In the genomic region with DNA sequence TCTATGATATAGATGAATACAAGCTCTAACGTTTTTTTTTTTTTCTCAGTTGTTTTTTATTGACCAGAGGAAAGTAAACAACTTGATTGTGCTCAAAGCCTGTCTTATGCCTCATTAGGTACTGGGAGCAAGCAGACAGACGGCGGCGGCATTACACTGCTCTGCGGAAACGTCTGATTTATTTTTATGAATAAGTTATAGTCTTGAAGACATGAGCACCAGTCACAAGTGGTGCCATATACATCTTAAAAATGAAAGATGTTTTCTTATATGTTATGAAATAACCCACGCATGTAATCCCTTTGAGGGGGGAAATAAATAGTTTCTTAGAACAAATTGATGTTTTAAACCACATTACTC, we compare ENCODE assay signal across 32 mouse cellular contexts.
"Had no signal": no experiment of that assay in that cellular context is flagged by ENCODE, and none has a peak within 500 bp of the region (broad histone marks: within the 10 kb centered on the region; RNA-seq: fewer than 3 reads in every experiment).

No protein-coding gene starts in this region.

- H3K9ac ChIP-seq: heart, embryonic 13.5 days; heart, embryonic 15.5 days; hindbrain, embryonic 12.5 days; hindbrain, embryonic 13.5 days; hindbrain, embryonic 14.5 days; hindbrain, embryonic 15.5 days; intestine, embryonic 15.5 days; kidney, embryonic 15.5 days had no signal

- H3K27me3 ChIP-seq: heart, embryonic 13.5 days; heart, embryonic 15.5 days; hindbrain, embryonic 12.5 days; hindbrain, embryonic 13.5 days; hindbrain, embryonic 15.5 days; intestine, embryonic 15.5 days; kidney, embryonic 15.5 days had no signal

- H3K9me3 ChIP-seq: heart, embryonic 13.5 days; heart, embryonic 15.5 days; hindbrain, embryonic 10.5 days; hindbrain, embryonic 12.5 days; hindbrain, embryonic 13.5 days; hindbrain, embryonic 15.5 days; intestine, embryonic 15.5 days; kidney, embryonic 15.5 days had no signal

- H3K4me1 ChIP-seq: heart, embryonic 15.5 days; hindbrain, embryonic 10.5 days; hindbrain, embryonic 15.5 days; intestine, embryonic 15.5 days had no signal

- H3K4me2 ChIP-seq: heart, embryonic 13.5 days; heart, embryonic 15.5 days; hindbrain, embryonic 12.5 days; hindbrain, embryonic 13.5 days; hindbrain, embryonic 14.5 days; hindbrain, embryonic 15.5 days; intestine, embryonic 15.5 days had no signal

- DNase-seq: heart, postnatal 10 days; heart, postnatal 14 days; heart, postnatal 36 days; heart, postnatal 4 days; kidney, adult 11 months; kidney, adult 18-20 months; kidney, adult 2 months; kidney, adult 8-10 months; kidney, adult 9 months; kidney, postnatal 10 days; kidney, postnatal 14 days; kidney, postnatal 25 days; kidney, postnatal 36 days; kidney, postnatal 4 days; layer of hippocampus, adult 9-11 months; layer of hippocampus, postnatal 36 days had no signal

- H3K4me3 ChIP-seq: heart, embryonic 13.5 days; heart, embryonic 15.5 days; hindbrain, embryonic 10.5 days; hindbrain, embryonic 12.5 days; hindbrain, embryonic 13.5 days; hindbrain, embryonic 15.5 days; intestine, embryonic 15.5 days; kidney, embryonic 15.5 days; layer of hippocampus, adult 2 months; left cerebral cortex, adult 2 months had no signal

- H3K27ac ChIP-seq: heart, embryonic 13.5 days; heart, embryonic 15.5 days; hindbrain, embryonic 10.5 days; hindbrain, embryonic 12.5 days; hindbrain, embryonic 13.5 days; hindbrain, embryonic 14.5 days; hindbrain, embryonic 15.5 days; hindbrain, postnatal 0 days; intestine, embryonic 15.5 days; kidney, postnatal 0 days; layer of hippocampus, adult 2 months; left cerebral cortex, adult 2 months had no signal

- H3K36me3 ChIP-seq: heart, embryonic 13.5 days; heart, embryonic 15.5 days; hindbrain, embryonic 10.5 days; hindbrain, embryonic 12.5 days; hindbrain, embryonic 13.5 days; hindbrain, embryonic 15.5 days; intestine, embryonic 15.5 days; kidney, embryonic 15.5 days had no signal

- ATAC-seq: hindbrain, embryonic 16.5 days; hindbrain, postnatal 0 days; inflammation-experienced regulatory T-cells, adult 6 months; intestine, postnatal 0 days had no signal
